Comparison of ENCODE assay signal across 17 mouse cellular contexts in the genomic region with DNA sequence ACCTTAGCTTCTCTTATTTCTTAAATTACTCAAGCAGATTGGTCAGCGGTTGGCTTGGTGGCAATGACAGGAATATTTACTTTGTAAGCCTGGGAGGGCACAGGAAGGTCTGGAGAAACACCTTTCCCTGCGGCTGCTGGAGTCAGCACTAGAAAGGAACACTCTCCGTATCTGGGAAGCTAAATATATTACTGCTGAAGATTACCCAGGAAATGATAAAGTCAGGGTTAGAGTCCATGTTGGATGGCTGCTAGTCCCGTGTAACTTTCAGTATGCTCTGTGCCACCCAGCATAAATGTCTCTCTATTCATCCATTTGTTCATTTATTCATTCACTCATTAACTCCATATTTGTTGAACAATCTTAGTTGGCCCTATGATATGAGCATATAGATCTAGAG. TPM values are rescaled to one million over a fixed set of nuclear protein-coding genes. Genes with fewer than 3 reads are reported as not detected.
A peak's percentile ranks its signal among the peaks of the same experiment; 100 is the strongest.
DNase-seq lines count a peak whose midpoint lies in the region; ATAC-seq and TF ChIP-seq lines count a peak whose summit lies in the region.
"Had no signal": no experiment of that assay in that cellular context is flagged by ENCODE, and none has a peak within 500 bp of the region (broad histone marks: within the 10 kb centered on the region; RNA-seq: fewer than 3 reads in every experiment).

No protein-coding gene starts in this region.

- no peak for ATAC-seq in heart, embryonic 15.5 days (replicated peaks; ENCODE audit: insufficient number of reproducible peaks, insufficient read depth, low FRiP score, low read depth)
- ATAC-seq in intestine, embryonic 16.5 days, result peak; percentile 87
- ATAC-seq in liver, postnatal 0 days, result no peak
- ATAC-seq: forebrain, embryonic 14.5 days had no signal

- no peak overlapping the region for H3K9ac ChIP-seq in heart, embryonic 15.5 days
- no peak overlapping the region for H3K9ac ChIP-seq in intestine, embryonic 16.5 days (ENCODE audit: low read depth, low read length)
- H3K9ac ChIP-seq in liver, postnatal 0 days (replicated peaks), result no peak overlapping the region
- H3K9ac ChIP-seq: hindbrain, embryonic 15.5 days had no signal

- no peak overlapping the region for H3K4me3 ChIP-seq in heart, embryonic 15.5 days
- H3K4me3 ChIP-seq in embryonic fibroblast, embryonic 13.5 days (ENCODE audit: insufficient read depth, low read length), result no peak overlapping the region
- H3K4me3 ChIP-seq in intestine, embryonic 16.5 days (ENCODE audit: low read length), result no peak overlapping the region
- no peak overlapping the region for H3K4me3 ChIP-seq in liver, postnatal 0 days (ENCODE audit: low read depth, low read length)
- H3K4me3 ChIP-seq: embryonic facial prominence, embryonic 10.5 days; erythroblast, embryonic 14.5 days; forebrain, embryonic 10.5 days; gastrocnemius, adult 2 months; heart, adult 2 months; hindbrain, embryonic 15.5 days had no signal

- no peaks in the 10 kb centered on the region for H3K27me3 ChIP-seq in heart, embryonic 15.5 days
- H3K27me3 ChIP-seq in intestine, embryonic 16.5 days (replicated peaks; ENCODE audit: control insufficient read depth, insufficient read depth, low read length), result 0 out of 2 replicates have a peak, but pooled peaks cover 2% of the 10 kb centered on the region
- H3K27me3 ChIP-seq in liver, postnatal 0 days (ENCODE audit: insufficient read depth, low read length), result no peaks in the 10 kb centered on the region
- H3K27me3 ChIP-seq: hindbrain, embryonic 15.5 days had no signal

- no peak for TF ChIP-seq CTCF in embryonic fibroblast, embryonic 13.5 days (IDR thresholded peaks at IDR 0.05; ENCODE audit: borderline replicate concordance, insufficient read depth, low read length)
- TF ChIP-seq CTCF in liver, postnatal 0 days (IDR thresholded peaks at IDR 0.05; ENCODE audit: low read depth), result no peak

- H3K4me1 ChIP-seq in heart, embryonic 15.5 days (replicated peaks), result peaks cover 13% of the 10 kb centered on the region
- H3K4me1 ChIP-seq in embryonic fibroblast, embryonic 13.5 days (ENCODE audit: control insufficient read depth, insufficient read depth, low read length), result peaks cover 9% of the 10 kb centered on the region
- peaks cover 7% of the 10 kb centered on the region; the same call in 1 of the 2 replicates for H3K4me1 ChIP-seq in intestine, embryonic 16.5 days (ENCODE audit: control insufficient read depth, insufficient read depth, low read length)
- no peaks in the 10 kb centered on the region for H3K4me1 ChIP-seq in liver, postnatal 0 days (ENCODE audit: insufficient read depth)
- H3K4me1 ChIP-seq: forebrain, embryonic 10.5 days; hindbrain, embryonic 15.5 days had no signal

- no peaks in the 10 kb centered on the region for H3K36me3 ChIP-seq in heart, embryonic 15.5 days
- H3K36me3 ChIP-seq in intestine, embryonic 16.5 days (ENCODE audit: control insufficient read depth, insufficient read depth, low read length), result no peaks in the 10 kb centered on the region
- H3K36me3 ChIP-seq in liver, postnatal 0 days (replicated peaks; ENCODE audit: insufficient read depth, low read length), result no peaks in the 10 kb centered on the region
- H3K36me3 ChIP-seq: embryonic facial prominence, embryonic 10.5 days; forebrain, embryonic 10.5 days; hindbrain, embryonic 15.5 days had no signal

- DNase-seq in heart, adult 18-20 months, result no peak
- DNase-seq in urinary bladder, adult 2 months (ENCODE audit: low spot score), result no peak
- DNase-seq in liver, postnatal 0 days, result no peak
- DNase-seq: adrenal gland, adult 2 months; cerebellum, adult 2 months; cerebellum, postnatal 10 days; gastrocnemius, adult 2 months; gastrocnemius, postnatal 36 days had no signal

- 33% methylated on average over 4 of the region's 4 CpGs for WGBS in heart, embryonic 15.5 days
- 36% methylated on average over 4 of the region's 4 CpGs for WGBS in intestine, embryonic 16.5 days
- 57% methylated on average over 4 of the region's 4 CpGs for WGBS in liver, postnatal 0 days (ENCODE audit: insufficient replicate concordance)

- no peak overlapping the region for H3K4me2 ChIP-seq in heart, embryonic 15.5 days
- H3K4me2 ChIP-seq in intestine, embryonic 16.5 days (ENCODE audit: low read depth, low read length), result peak overlapping the region; percentile 9; the same call in 1 of the 2 replicates
- H3K4me2 ChIP-seq in liver, postnatal 0 days (ENCODE audit: low read depth, low read length), result no peak overlapping the region
- H3K4me2 ChIP-seq: hindbrain, embryonic 15.5 days had no signal

- TF ChIP-seq POLR2A in embryonic fibroblast, embryonic 13.5 days (IDR thresholded peaks at IDR 0.05; ENCODE audit: low read depth, low read length), result no peak

- no peak for TF ChIP-seq EP300 in liver, postnatal 0 days (IDR thresholded peaks at IDR 0.05; ENCODE audit: low read depth)

- H3K27ac ChIP-seq in heart, embryonic 15.5 days, result peak overlapping the region; percentile 1; the same call in 1 of the 2 replicates
- peak overlapping the region; percentile 51; the same call in 1 of the 2 replicates for H3K27ac ChIP-seq in embryonic fibroblast, embryonic 13.5 days (ENCODE audit: insufficient read depth, low read length)
- no peak overlapping the region for H3K27ac ChIP-seq in intestine, embryonic 16.5 days (ENCODE audit: low read length)
- H3K27ac ChIP-seq in liver, postnatal 0 days (ENCODE audit: low read depth), result no peak overlapping the region
- H3K27ac ChIP-seq: embryonic facial prominence, embryonic 10.5 days; forebrain, embryonic 10.5 days; gastrocnemius, adult 2 months; heart, adult 2 months; hindbrain, embryonic 15.5 days had no signal

- no peaks in the 10 kb centered on the region for H3K9me3 ChIP-seq in heart, embryonic 15.5 days (replicated peaks)
- H3K9me3 ChIP-seq in intestine, embryonic 16.5 days (ENCODE audit: control insufficient read depth, low read length), result no peaks in the 10 kb centered on the region
- H3K9me3 ChIP-seq in liver, postnatal 0 days (ENCODE audit: low read length), result no peaks in the 10 kb centered on the region
- H3K9me3 ChIP-seq: embryonic facial prominence, embryonic 10.5 days; forebrain, embryonic 10.5 days; hindbrain, embryonic 15.5 days had no signal

RNA-seq across cellular contexts. Expression of a gene that starts 11.5 kb away (rescaled TPM):
- polyA plus RNA-seq in heart, embryonic 15.5 days (2015; fragmentation: Nextera tagmentation; extraction: Ambion mirVana), result 26.1 and 26.5 TPM in 2 replicates
- total RNA-seq in heart, adult 18-20 months (2021), result 10 to 100 TPM; 28.4 to 30.5 TPM
- 33.4 and 40.7 TPM in 2 replicates for polyA plus RNA-seq in embryonic fibroblast, embryonic 13.5 days (2011; ENCODE audit: insufficient read length, low read depth, missing spikeins)
- polyA plus RNA-seq in intestine, embryonic 16.5 days (2015; fragmentation: Nextera tagmentation; extraction: Ambion mirVana), result 10.6 and 12.2 TPM in 2 replicates
- polyA plus RNA-seq in urinary bladder, adult 2 months (2012; rRNA removed), result 27.5 and 28.2 TPM in 2 replicates
- 7.7 and 8.3 TPM in 2 replicates for polyA plus RNA-seq in liver, postnatal 0 days (2015; fragmentation: Nextera tagmentation; extraction: Ambion mirVana)

Comparison
In these comparisons a context has a peak if more than half of its experiments do, and no peak if none do; other contexts are left out.
1. H3K27ac ChIP-seq: peak in heart, embryonic 15.5 days (single experiment) and embryonic fibroblast, embryonic 13.5 days (single experiment); none in intestine, embryonic 16.5 days (single experiment) and liver, postnatal 0 days (single experiment).